Mouse (Mus musculus) induced T-regulatory cell, adult 2 months (primary cell): ENCODE data around the gene Lrrc17.
"Not testable (repeated sequence)": the region's sequence is repeated elsewhere in the genome, so short reads cannot be mapped to it uniquely, and the experiment has no call there.

Experiments
- DNase-seq: peaks from one replicate; pipeline ENCODE4 v3.0.0-alpha.2; 2012; ENCODE audit warnings: low read depth

The Lrrc17 gene

DNA sequence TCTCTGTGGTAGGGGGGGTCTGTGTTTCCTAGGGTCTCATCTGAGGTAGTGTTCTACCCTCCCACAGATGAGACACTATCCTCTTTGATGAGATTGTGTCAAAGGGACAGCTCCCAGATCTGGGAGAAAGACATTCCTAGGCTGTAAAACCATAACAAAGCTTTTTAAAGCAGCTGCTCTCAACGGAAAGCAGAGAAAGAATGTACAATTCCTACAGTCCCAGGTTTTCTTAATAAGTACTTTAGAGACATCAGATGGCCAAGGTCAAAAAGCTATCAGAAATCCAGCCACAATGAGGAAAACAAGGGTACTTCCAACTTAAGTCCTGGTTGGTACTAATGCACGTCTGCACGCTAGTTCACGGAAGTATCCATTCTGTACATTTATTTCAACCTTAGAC, 1.1 kb upstream of the Lrrc17 start:
- DNase-seq: no peak

DNA sequence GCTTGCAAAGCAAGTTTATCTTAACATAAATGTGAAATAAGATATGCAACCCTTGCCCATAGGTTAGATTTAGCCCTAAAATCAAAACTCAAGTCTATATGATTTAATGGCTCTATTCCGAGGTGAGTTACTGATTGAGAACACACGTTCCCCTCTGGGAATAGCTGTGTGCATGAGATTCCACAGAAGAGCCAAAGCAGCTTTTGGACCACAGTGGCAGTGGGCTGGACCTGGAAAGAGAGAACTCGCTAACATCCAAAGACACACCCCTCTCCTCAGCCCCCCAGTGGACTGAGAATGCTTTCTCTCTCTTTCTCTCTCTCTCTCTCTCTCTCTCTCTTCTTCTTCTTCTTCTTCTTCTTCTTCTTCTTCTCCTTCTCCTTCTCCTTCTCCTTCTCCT, 1.5 kb downstream of the Lrrc17 start:
- DNase-seq: no peak

GRCm38 (mm10) chr5:21545227-21545626, 1.9 kb downstream of the Lrrc17 start:
- no peak for DNase-seq

DNA sequence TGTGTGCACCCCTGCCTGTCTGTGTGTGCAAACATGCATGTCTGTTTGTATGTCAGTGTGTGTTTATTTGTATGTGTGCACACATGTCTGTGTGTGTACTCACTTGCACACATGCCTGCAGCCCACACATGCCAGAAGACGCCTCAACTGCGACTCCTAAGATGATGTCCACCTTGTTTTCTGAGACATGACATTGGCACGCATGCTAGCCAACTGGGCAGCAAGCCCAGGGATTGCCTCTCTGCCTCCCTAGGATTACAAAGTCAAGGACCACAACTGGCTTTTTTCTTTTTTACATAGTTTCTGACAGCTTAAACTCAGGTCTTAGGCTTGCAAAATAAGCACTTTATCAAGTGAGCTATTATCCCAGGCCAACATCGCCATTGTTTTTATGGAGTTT, 2.4 kb downstream of the Lrrc17 start:
- DNase-seq: no peak

DNA sequence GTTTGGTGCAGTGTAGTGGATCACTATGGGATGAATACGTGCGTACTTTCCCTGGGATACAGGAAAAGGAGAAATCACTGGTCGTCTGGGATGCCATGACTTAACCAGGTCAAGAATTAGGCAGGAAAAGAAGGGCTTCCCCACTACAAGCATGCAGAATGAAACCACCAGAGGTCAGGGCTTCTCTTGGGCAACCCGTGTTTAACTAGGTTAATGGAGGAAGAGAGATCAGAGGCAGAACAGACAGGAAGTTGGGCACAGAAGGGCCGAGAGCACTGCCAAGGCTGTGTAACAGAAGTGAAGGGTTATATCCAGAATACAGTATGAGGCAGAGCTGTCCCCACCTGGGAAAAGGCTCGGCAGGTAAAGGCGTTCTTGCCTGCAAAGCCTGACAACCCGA, 3.6 kb downstream of the Lrrc17 start:
- no peak for DNase-seq

DNA sequence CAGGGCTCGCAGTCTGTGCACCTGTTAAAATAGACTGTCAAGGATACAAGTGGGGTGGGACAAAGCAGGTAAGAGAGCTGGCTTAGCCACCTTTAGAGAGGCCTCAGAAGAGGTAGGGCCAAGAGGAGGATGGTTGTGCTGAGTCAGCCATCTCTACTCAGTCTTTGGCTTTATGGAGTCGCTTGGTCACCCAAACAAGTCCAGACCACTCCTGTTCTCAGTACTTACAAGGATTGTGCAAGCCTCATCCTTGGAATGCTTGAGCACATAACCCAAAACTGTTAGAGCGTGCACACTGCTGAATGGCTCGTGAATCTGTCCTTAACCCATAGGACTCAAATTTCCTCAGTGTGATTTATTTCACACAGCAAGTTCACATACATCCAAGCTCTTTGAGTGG, 10.3 kb downstream of the Lrrc17 start:
- no peak for DNase-seq

DNA sequence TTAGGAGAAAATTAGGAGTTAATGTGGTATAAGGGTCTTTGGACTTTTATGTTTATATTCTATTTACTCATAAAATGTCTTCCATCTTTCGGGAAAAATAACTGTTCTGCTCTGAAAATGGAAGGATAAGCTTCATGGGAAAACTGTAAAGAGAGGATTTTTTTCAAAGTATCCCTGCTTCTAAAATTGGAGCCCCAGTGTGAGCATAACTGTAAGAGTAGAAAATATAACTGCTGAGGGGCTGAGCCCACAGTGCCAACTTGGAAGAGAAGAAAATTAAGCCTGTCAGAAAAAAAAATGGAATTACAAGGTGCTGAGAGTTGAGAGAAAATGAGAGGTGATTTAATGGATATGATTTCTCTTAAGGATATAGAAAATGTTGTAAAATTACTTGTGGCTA, 11.4 kb downstream of the Lrrc17 start:
- no peak for DNase-seq

- DNase-seq: no peak
These were observed 13.1 kb downstream of the Lrrc17 start for GRCm38 (mm10) chr5:21556502-21556901.

DNA sequence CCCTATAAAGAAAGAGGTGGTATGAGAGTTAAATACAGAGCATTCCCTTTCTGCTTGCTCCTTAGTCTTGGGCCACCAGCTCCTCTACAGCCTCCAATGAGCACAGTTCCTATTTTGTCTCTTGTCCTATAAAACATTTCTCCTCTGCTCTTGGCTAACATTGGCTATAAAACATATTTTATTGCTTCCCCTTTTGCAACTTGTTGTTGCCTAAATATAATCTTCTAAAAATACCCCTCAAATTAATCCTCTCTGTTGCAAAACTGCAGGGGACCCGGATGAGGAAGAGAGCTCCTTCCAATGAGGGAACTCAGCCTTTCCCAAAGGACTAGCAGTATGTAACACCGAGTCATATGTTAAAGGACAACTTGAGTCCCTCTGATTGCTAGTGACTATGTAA, 20.6 kb downstream of the Lrrc17 start:
- DNase-seq: no peak

DNA sequence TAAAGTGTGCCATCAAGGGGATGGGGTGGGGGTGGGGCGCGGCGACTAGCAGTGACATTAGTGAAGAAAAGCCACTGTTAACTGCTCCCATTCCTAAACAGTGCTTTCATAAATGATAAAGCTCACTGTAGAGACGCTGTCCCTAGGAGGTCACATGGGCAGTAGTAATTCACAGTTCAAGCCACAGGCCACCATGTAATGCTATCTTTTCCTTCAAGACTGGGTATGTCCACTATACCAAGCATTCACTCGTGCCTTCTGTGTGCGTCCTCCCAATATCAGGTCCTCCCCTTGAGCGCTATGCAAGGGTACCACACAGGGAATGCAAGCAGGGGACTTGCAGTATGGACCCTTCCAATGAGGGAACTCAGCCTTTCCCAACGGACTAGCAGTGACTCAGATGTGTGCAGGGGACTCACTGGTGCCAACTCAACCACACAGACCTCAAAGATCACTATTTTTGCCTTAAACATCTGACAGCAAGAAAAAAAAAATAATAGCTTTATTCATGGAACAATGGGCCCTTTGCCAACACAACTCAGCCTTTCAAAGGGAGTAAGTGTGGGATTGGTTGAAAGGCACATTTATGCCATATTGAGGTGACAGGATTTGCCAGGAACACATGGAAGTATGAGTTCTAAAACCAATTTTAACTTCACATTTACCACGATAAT, 22.2 kb downstream of the Lrrc17 start:
- DNase-seq: no peak

GRCm38 (mm10) chr5:21567784-21568183, 24.4 kb downstream of the Lrrc17 start:
- DNase-seq: no peak

DNA sequence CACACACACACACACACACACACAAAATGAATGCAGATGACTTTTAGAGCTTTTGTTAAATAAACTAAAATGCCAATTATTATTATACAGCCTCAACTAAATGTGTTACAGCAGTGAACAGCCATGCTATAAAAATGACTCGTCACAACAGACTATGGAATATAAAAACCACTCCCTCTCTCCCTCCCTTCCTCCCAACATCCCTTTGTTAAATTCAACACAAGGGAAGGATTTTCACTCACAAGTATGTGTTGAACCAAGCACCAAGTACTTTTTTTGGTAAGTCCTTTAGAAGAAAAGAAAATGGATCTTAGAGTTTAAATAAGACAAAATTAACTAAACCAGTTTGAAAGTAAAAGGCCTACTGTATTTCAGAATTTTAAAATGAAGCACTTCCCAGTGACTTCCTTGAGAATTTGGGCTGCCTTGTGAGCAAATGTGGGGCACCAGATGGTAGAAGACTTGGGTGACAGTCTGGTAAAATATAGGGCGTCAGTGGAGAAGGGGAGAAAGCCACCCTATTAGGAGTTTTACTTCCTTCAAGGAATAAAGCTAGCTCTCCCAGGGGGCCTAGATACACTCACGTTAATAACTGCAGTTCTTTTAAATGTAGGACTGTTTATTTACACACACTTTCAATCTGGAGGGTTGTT, 29.5 kb downstream of the Lrrc17 start:
- no peak for DNase-seq

- no peak for DNase-seq
These were observed 31.2 kb downstream of the Lrrc17 start for GRCm38 (mm10) chr5:21574386-21575209.

DNA sequence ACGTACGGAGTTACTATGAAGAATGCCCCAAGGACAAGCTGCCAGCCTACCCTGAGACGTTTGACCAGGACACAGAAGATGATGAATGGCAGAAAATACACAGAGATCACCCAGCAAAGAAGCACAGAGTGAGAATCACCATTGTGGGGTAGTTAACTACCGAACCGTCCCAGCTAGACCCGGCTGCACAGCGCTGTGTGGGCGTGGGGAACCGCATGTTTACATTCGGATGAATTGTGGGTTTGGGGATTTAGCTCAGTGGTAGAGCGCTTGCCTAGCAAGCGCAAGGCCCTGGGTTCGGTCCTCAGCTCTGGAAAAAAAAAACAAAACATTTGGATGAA, 31.8 kb downstream of the Lrrc17 start:
- DNase-seq: no peak

- no peak for DNase-seq
These were observed 34.8 kb downstream of the Lrrc17 start for GRCm38 (mm10) chr5:21578136-21578535.

- DNase-seq: peak; percentile 59
These were observed 43.4 kb downstream of the Lrrc17 start for GRCm38 (mm10) chr5:21586763-21587162.

- DNase-seq: no peak
These were observed 44.3 kb downstream of the Lrrc17 start for GRCm38 (mm10) chr5:21587683-21588082.

DNA sequence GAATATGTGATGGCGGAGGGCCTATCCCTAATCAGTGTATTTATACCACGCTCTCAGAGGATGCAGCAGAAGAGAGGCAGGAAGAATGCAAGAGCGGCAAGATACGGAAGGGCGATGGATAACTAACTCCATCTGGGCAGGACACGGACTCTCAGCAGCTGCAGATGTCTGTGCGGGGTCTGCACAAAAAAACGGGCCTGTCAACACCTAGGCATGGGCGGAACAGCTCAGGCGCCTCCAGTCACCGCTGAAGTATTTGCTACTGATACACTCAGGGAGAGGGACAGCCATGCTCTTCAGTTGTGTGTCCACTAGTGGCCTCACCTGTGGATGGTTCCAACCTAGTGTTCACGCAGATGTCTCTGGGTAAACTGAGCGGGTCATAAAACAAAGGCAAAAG, 44.9 kb downstream of the Lrrc17 start:
- no peak for DNase-seq

DNA sequence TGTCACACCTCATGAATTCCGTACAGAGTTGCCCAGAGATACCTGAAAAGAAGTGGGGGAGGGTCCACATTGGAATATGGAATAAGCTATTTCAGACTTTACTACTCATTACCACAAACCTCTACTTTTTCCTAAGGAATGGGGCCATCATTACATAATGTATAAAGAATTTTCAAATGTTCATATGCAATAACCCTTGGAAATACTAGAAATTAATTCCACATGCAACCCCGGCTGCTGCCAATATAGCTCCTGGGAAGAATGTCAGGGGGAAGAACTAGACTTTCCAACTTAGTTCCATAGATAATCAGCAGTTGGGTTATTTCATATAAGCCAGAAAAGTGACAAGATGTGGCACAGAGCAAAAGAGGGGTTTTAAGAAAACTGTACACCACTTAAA, 48.7 kb downstream of the Lrrc17 start:
- no peak for DNase-seq

DNA sequence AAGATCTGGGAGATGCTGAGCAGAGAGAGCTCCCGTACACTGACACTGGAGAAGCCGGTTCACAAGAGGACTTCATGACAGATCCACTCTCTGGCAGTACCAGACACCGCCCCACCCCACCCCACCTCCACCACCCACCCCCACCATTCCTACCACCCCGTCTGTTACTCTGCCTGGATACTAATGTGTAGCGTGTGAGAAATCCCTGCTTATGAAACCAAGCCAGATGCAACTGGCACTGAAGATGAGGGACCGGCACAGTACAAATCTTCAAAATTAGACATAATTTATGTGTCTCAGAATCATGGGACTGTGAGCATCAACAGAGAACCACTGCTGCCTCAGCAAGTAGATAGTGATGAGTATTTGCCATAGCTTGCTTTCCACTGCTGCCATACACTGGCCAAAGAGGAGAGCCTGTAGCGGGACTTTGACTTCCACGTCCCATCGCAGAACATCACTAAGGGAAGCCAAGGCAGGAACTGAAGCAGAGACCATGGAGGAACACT, 49.9 kb downstream of the Lrrc17 start:
- no peak for DNase-seq

- not testable (repeated sequence) for DNase-seq
These were observed 56.2 kb downstream of the Lrrc17 start for GRCm38 (mm10) chr5:21599536-21599935.

DNA sequence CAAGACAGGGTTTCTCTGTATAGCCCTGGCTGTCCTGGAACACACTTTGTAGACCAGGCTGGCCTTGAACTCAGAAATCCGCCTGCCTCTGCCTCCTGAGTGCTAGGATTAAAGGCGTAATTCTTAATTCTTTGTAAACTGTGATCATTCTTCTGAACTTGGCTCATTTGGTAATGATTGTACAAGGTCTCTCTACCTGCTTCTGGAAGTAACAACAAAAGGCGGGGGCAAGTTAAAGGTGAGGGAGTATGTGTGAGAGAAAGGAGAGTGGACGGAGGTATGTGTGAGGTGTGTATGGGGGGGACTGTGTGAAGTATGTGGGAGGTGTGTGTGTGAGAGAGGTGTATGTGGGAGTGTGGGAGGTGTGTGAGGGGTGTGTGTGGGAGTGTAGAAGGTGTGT, 56.6 kb downstream of the Lrrc17 start:
- no peak for DNase-seq

DNA sequence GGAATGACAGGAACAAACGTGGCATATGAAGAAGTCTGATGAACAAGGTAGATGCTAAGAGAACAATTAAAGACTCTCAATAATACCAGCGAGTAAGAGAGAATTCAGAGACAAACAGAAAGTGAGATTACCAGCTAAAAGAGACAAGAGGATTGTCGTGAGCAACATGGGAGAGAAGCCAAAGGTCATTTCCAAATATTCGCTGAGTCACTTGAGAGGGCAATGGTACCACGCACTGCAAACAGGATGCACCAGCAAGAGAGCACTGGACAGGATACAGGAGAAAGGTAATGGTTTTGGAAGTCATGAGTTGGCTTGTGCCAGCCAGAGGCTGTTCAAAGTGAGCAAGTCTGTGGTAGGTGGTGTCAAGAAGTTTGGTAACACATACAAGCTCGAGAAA, 62.6 kb downstream of the Lrrc17 start:
- DNase-seq: no peak
